Mouse (Mus musculus) right cerebral cortex, postnatal 36 days (tissue): Measurements from ENCODE around the gene Fbln7.

Experiments
- DNase-seq, 2 experiments: peaks; one replicate each; pipeline ENCODE4 v3.0.0; 2022; ENCODE audit warnings: low spot score in 2 of 2, mixed read lengths in 1 of 2

The Fbln7 gene

DNA sequence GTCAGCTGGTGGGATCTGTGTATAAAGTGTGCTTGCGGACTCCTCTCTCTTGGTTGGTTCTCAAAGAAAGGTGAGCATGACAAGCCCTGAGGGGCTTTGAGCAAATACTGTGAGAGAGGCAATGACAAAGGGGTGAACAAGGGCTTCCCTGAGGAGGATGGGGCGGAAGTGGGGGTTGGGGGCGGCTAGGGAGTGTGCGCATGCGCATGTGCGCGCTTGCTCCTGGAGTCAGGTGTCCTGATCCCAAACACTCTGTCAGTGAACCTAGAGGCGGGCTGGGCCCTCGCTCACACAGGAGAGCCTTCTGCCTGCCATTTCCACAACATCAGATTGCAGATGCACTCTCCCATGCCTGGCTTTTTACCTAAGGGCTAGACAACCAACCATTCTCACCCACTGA, 9.5 kb downstream of the Fbln7 start:
- no peak for DNase-seq

DNA sequence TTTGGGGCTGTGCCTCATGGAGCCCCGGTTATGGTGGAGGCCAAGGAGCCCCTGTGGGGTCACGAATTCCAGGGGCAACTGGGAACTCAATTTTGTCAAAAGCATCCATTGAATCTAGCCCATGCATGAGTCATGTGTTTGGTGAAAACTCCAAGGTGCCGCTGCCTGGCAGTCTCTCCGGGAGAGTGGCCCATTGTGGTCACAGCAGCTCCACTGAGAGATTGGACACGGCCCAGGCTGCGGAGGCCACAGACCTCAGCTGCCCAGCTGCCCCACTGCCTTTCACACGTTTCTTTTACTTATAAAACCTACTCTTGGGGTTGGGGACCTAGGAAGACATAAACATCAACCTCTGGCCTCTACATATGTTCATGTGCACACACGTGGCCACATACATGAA, 12.7 kb downstream of the Fbln7 start:
- no peak for DNase-seq

DNA sequence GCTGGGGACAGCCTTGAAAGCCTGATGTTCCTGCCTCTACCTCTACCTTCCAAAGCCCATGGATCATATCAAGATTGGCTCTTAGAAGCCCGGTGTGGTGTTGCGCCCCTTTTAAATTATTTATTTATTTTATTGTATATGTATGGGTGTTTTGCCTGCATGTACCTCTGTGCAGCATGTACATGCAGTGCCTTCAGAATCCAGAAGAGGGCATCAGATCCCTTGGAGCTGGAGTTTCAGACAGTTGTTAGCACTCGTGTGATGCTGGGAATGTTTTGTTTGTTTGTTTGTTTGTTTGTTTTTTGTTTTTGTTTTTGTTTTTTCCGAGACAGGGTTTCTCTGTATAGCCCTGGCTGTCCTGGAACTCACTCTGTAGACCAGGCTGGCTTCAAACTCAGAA, 18.5 kb downstream of the Fbln7 start:
- DNase-seq: no peak

DNA sequence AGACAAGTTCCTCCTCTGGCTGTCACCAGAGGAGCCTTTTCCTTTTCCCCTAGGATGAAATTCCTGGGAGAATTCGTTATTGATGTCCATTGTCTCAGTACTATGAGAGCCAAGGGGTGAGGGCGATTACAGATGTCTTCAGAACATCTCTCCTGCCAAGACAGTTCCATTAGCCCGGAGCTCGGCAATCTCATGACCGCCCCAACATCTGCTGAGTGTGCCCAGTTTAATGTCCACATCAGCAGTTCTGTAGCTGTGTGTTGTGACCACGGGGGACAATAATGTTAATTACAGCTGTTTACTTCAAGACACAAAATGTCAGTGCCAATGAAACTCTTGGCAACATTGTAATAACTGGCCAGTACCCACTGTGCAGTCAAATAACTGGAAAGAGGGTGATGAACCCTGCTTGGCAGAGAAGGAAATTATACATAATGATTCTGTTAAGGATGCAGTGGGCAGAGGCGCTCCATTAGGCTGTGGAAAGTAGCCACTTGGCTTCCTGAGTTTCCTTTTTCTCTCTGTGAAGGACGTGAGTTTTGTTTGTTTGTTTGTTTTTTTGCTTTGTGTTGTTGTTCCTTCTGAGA, 22.5 kb downstream of the Fbln7 start:
- DNase-seq: no peak

DNA sequence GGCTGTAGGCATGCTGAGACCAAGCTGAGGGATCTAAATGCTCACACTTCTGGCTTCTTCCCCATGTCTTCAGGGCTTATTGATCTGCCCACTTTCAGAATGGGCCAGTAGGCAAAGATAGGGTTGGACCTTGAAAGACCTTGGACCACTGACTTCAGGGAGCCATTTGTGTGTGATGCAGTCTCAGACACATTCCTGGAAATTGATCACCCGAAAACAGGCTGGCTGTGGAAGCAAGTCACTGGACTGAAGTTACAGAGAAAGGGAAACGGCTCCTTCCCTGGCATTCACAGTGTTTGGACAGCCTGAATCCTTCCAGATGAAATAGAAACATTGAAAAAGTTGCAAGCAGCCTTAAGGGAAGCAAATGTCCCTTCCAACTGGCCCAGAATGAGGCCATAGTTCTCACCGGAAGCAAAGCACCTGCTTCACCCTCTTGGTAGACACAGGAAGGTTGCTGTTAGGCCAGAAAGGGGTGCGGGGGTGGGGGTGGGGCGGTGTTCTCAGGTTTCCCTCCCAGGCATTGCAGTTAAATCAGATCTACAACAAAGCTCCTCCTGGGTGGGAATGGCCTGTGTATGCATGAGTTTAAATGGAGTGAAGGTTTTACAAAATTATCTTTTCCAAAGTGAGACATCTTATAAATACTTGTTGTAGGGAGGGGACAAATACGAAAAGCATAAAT, 25.2 kb downstream of the Fbln7 start:
- DNase-seq: no peak

DNA sequence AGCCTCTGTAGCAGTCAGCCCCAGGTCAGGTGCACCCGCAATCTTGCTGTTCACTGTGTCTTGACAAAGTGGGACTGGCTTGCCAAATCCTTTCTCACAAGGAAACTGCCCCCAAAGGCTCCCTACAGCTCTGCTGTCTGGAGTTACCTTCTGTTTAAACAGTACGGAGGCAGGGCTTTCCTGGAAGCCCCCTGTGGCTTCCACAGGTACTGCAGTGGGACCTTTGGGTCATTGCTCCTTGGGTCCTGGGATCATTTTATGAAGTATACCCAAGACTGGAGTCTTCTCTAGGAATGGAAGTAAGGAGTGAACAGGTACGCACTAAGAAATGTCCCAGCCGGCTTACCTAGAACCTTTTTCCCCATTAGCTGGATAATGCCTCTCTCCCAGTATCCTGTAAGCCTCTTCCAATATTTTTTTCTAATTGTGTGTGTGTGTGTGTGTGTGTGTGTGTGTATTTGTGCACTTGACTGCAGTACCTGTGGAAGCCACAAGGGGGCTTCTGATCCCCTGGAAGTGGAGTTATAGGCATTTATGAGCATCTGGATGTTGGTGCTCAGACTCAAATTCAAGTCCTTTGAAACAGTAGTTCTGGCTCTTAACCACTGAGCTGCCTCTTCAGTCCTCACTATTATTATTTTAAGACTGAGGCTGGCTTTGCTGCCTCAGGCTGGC, 28.0 kb downstream of the Fbln7 start:
- no peak for DNase-seq

DNA sequence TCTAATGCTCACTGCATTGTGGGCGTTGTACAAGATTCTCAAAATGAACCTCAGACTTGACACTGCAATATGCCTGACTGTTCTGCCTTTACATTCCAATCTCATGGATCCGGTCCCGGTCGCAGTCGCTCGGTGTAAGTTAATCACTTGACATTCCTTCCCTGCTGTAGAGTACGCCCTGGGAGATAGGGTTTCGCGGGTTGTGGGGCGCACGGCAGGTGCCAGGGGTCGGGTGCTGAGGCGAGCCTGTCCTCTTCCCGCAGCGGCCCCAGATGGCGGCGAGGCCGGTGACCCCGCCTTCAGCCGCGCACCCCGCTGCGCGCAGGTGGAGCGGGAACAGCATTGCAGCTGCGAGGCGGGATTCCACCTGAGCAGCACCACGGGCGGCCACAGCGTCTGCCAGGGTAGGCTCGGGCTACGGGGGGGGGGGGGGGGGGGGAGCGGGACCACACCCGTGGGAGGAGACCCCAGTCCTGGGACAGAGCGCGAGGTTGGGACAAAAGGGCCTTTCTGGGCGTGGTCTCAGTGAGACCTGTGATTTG, 29.5 kb downstream of the Fbln7 start:
- DNase-seq: no peak

DNA sequence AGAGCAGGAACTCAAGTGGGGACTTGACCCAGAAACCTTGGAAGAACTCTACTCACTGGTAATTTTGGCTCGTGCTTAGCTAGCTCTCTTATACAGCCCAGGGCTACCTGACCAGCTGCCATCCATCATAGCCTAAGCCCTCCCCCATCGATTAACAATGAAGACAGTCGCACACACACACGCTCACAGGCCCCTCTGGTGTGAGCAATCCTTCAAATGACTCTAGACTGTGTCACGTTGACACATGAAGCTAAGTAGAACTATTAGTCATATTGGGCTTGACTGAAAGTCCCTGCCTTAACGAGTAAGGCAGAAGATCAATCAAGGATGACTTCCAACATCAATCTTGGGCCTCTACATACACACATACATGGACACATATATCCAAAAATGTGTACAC, 40.1 kb downstream of the Fbln7 start:
- no peak for DNase-seq

DNA sequence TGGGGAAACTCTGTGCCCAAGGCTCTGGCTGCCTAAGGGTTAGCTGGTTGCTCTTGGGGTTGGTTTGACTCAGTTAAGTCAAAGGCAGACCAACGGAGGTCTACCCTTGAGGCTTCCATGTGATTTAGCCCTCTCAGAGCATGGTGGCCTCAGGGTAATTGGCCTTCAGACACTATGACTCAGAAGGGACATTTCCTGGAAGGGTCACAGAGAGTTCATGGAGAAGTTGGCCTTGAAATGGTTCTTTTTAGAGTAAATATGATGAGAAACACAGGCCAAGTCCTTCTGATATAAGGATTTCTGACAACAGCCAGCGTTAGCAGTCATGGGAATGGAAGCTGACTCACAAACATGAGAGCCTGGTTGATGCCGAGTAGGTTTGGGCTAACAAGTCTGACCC, 40.9 kb downstream of the Fbln7 start:
- DNase-seq: no peak

DNA sequence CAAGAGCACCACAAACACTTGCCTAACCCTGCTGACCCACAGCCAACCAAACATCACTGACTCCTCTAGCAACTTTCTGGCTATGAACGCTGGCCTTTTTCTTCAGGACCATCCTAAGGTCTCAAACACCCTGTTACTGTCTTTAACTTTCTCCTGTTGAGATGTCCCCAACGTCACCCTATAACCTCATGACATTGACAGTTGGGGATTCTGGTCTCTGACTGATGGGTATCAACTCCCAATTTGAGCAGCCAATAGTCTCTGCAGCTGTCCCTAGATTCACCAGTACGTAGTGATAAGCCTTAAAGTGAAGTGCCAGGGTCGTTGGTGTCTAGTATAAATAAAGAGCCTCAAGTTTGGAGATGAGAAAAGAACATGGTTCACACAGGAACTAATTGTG, 52.2 kb downstream of the Fbln7 start:
- no peak for DNase-seq

DNA sequence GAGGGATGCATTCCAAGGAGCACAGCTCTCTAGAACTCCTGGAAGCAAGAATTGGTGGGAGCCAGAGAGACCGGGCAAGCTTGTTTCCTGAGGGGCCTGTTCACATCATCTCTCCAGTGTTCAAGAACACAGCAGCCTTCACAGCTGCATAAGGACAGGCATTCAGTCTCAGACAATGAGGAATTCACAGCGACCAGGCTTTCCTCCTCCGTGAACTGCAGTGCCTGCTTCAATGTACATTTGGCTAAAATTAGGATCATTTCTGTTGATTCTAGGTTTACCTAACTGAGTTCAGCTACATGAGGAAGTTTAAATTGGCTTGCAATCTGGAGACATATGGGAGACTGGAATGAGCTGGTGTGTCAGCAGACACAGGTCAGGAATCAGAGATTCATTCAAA, 53.7 kb downstream of the Fbln7 start:
- DNase-seq: peak in 1 of 2 experiments; percentile 2

DNA sequence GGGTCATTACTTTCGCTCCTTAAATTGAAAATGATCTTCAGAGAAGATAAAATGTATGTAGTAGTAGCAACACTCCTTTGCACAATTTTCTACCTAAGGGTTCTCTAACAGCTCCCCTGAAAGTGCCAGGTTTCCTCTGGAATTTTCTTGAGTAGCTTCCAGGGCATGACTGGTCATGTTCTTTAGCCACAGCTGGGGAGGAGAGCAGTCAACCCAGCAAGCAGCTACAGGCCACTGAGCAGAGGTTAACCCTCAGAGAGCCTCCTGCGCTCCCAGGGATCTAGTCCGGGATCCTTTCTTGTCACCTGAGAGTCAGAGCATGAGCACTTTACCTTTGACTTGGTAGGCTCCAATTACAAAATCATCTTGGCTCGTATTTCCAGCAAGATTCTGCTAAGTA, 62.0 kb downstream of the Fbln7 start:
- no peak for DNase-seq

DNA sequence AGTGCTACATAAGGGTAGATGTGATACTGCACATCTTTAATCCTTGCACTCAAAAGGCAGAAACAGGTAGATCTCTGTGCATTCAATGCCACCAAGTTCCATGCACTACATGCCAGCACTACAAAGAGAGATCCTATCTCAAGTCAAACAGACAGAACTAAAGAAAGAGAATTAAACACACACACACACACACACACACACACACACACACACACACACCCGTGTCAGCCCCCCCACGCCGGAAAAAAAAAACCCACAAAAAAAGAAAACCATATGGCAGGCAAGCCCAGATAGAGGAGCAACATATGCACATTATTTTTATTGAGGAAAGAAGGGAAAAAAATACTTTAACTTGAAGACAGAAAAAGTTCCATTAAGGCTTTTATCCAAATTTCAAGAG, 65.7 kb downstream of the Fbln7 start:
- DNase-seq: no peak

DNA sequence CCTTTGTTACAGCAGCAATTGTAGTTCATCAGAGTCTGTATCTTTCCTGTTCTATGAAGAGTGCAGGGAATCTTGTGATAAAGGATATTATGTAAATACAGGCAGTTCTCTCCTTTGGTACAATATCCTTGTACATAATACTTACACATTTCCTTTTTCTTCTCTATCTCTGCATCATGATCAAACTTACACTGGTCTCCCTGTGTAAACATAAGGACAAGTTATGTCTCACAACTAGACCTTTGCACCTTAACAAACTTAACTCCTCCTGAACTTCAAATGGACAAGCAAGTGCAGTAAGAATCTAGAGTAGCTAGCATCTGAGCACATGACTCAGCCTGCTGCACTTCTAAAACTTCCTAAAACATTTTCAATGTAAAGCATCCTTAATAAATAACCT, 67.9 kb downstream of the Fbln7 start:
- DNase-seq: no peak

DNA sequence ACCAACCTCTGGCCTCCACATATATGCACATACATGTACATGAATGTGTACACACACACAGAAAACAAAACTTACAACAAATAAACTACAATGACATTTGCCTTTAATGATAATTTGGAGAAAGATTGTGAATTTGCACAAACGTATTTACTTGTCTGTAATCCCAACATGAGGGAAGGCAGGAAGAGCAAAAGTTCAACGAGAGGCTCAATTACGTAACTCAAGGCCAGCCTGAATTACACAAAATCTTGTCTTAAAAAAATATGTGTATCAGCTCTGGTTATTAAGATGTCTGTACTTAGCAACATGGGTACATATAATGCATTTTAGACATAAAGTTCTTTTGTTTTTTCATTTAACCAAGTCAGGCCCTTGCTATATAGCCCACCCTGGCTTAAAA, 73.5 kb downstream of the Fbln7 start:
- DNase-seq: no peak

DNA sequence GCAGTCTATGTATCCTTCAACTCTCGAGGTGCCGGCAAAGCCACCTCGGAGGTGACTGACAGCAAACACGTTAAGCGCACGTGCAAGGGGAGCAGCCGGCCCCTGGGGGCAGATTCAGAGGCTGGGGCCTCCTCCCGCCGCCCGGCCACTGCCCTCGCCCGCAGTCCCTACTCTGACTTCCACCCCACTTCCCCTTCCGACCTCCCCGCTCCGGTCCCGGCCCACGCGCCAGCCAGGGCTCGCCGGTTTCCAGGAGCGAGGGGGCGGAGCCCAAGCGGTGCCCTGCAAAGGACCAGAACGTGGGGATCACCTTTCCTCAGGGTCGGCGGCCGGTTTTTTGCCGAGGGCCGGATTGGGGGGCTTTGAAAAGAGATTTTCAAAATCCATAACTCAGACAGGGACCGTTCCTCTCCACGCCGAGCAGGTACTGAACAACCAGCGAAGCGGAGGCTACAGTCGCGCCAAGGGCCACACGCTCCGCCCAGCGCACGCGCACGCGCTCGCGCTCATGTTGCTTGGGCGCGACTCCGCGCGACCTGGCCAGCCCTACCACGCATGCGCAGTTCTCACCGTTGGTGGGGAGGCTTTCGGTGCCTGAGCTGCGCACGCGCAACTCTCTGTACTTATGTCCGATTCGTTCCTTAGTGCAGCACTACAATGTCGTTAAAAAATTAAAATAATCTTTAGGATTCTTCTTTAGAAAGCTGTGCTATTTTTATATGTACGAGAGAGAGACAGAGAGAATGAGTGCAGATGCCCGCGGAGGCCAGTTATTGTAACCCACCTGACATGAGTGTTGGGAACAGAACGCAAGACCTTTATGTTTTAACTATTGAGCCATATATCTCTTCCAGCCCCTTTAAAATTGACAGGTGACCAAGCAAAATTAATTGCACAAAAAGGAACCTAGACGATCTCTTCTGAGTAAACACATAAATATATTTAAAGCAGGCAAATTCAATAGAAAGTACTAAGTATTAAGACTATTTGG, 81.1 kb downstream of the Fbln7 start, which contains the start of gene Zc3h8:
Gene Zc3h8, minus strand, starts transcription at position 540 of the 991 bp plus-strand sequence.
- peak; percentile 92 to 94 for DNase-seq
